Mouse (Mus musculus): Measurements from ENCODE around the gene Zpbp. TPM values are rescaled to one million over a fixed set of nuclear protein-coding genes. Genes with fewer than 3 reads are reported as not detected.

Gene Zpbp
- polyA plus RNA-seq, 1 experiment: not detected

DNA sequence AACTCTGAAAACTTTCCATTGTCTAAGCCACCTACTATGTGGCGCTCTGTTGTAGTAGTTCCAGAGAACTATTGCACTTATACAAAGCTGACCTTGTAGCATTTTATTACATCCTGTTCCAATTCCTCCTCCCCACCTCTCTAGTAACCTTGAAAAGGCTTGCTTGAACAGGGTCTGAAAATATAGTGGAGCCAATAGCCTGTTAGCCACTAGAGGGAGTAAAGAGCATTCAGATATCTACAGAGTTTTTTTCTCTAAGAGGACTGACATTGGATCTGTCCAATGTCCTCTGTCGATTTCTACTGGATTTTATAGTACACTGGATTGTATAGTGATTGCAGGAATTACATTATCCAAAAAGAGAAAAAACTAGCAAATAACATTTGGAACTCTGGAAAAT is 7.2 kb downstream of the Zpbp start:
- Histone ChIP-seq H3ac (ENCODE audit: control insufficient read depth, insufficient read length) (no peak overlapping the region), H3K27me3 (ENCODE audit: control insufficient read depth, insufficient read depth, insufficient read length) (no peaks in the 10 kb centered on the region), H3K4me3 (no peak overlapping the region), H3K36me3 (ENCODE audit: control insufficient read depth, insufficient read depth) (no peaks in the 10 kb centered on the region), H3K79me2 (ENCODE audit: control insufficient read depth, insufficient read depth) (no peaks in the 10 kb centered on the region), H3K4me2 (ENCODE audit: low read depth) (no peak overlapping the region)
- no peak for TF ChIP-seq MYOG (IDR thresholded peaks at IDR 0.05; ENCODE audit: control insufficient read depth in 1 of 3, insufficient read depth in 1 of 3, insufficient read length in 2 of 3, low read depth in 2 of 3)
- TF ChIP-seq USF1 (IDR thresholded peaks at IDR 0.05; ENCODE audit: low read depth): no peak
- no peak for TF ChIP-seq TCF12 (IDR thresholded peaks at IDR 0.05; ENCODE audit: insufficient read depth, poor library complexity, severe bottlenecking)
- TF ChIP-seq POLR2A (IDR thresholded peaks at IDR 0.05; ENCODE audit: insufficient read length, low read depth): no peak
- TF ChIP-seq POLR2AphosphoS2 (IDR thresholded peaks at IDR 0.05; ENCODE audit: insufficient read length, low read depth): no peak
- TF ChIP-seq MAX (IDR thresholded peaks at IDR 0.05; ENCODE audit: low read depth): no peak
- no peak for TF ChIP-seq REST (IDR thresholded peaks at IDR 0.05; ENCODE audit: insufficient read depth, insufficient read length)
- no peak for TF ChIP-seq CEBPB (IDR thresholded peaks at IDR 0.05; ENCODE audit: insufficient read depth, poor library complexity, severe bottlenecking)
- TF ChIP-seq E2F4 (IDR thresholded peaks at IDR 0.05; ENCODE audit: insufficient read depth): no peak
- TF ChIP-seq SRF (IDR thresholded peaks at IDR 0.05; ENCODE audit: control insufficient read depth, insufficient read length, low read depth): no peak
- no peak for TF ChIP-seq TCF3 (IDR thresholded peaks at IDR 0.05; ENCODE audit: insufficient read length, low read depth)
- TF ChIP-seq MYOD1 (IDR thresholded peaks at IDR 0.05; ENCODE audit: control insufficient read depth in 1 of 3, insufficient read length in 2 of 3, low read depth in 2 of 3): no peak

DNA sequence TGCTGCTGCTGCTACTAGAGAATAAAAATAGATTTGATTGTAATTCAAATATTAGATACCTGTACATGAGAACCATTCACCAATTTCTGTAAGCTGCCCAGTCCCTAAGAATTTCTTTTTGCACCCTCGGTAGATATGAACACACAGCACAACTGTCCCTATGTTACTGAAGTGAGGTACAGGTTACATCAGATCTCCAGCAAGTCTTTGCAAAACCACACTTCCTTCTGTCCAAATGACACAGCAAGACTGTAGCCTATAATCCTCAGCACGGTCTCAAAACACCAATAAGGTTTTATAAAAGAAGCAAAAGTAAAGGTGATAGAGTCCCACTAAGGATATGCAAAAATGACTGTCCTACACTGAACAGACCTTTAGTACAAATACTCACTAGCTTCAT is 44.9 kb downstream of the Zpbp start:
- Histone ChIP-seq H3K79me2 (ENCODE audit: control insufficient read depth, insufficient read depth) (no peaks in the 10 kb centered on the region), H3K4me2 (ENCODE audit: low read depth) (no peak overlapping the region), H3K36me3 (ENCODE audit: control insufficient read depth, insufficient read depth) (no peaks in the 10 kb centered on the region), H3K4me3 (no peak overlapping the region), H3K27me3 (ENCODE audit: control insufficient read depth, insufficient read depth, insufficient read length) (no peaks in the 10 kb centered on the region), H3ac (ENCODE audit: control insufficient read depth, insufficient read length) (no peak overlapping the region)
- TF ChIP-seq TCF3 (IDR thresholded peaks at IDR 0.05; ENCODE audit: insufficient read length, low read depth) (no peak), USF1 (IDR thresholded peaks at IDR 0.05; ENCODE audit: low read depth) (no peak), POLR2AphosphoS2 (IDR thresholded peaks at IDR 0.05; ENCODE audit: insufficient read length, low read depth) (no peak), E2F4 (IDR thresholded peaks at IDR 0.05; ENCODE audit: insufficient read depth) (no peak), REST (IDR thresholded peaks at IDR 0.05; ENCODE audit: insufficient read depth, insufficient read length) (no peak), MAX (IDR thresholded peaks at IDR 0.05; ENCODE audit: low read depth) (no peak), CEBPB (IDR thresholded peaks at IDR 0.05; ENCODE audit: insufficient read depth, poor library complexity, severe bottlenecking) (no peak), SRF (IDR thresholded peaks at IDR 0.05; ENCODE audit: control insufficient read depth, insufficient read length, low read depth) (no peak), MYOD1 (IDR thresholded peaks at IDR 0.05; ENCODE audit: control insufficient read depth in 1 of 3, insufficient read length in 2 of 3, low read depth in 2 of 3) (no peak)

DNA sequence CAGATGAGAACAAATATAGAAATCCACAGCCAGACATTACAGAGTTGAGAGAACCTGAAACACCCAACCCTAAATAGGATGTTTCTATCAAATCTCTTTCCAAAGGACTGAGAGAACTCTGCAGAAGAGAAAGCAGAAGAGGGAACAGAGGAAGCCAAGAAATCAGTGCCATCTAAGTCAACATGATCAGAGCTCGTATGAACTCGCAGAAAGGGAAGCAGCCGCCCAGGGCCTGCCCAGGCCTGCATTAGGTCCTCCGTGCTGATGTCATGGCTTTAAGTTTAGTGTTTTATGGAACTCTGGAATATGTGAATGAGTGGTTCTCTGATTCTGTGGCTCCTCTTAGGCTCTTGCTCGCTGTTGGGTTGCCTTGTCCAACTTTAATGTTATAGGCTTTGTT is 48.0 kb downstream of the Zpbp start:
- Histone ChIP-seq H3K79me2 (ENCODE audit: control insufficient read depth, insufficient read depth) (no peaks in the 10 kb centered on the region), H3ac (ENCODE audit: control insufficient read depth, insufficient read length) (no peak overlapping the region), H3K27me3 (ENCODE audit: control insufficient read depth, insufficient read depth, insufficient read length) (no peaks in the 10 kb centered on the region), H3K4me2 (ENCODE audit: low read depth) (no peak overlapping the region), H3K36me3 (ENCODE audit: control insufficient read depth, insufficient read depth) (no peaks in the 10 kb centered on the region), H3K4me3 (no peak overlapping the region)
- no peak for TF ChIP-seq TCF12 (IDR thresholded peaks at IDR 0.05; ENCODE audit: insufficient read depth, poor library complexity, severe bottlenecking)
- TF ChIP-seq REST (IDR thresholded peaks at IDR 0.05; ENCODE audit: insufficient read depth, insufficient read length): no peak
- no peak for TF ChIP-seq MYOG (IDR thresholded peaks at IDR 0.05; ENCODE audit: control insufficient read depth in 1 of 3, insufficient read depth in 1 of 3, insufficient read length in 2 of 3, low read depth in 2 of 3)
- TF ChIP-seq TCF3 (IDR thresholded peaks at IDR 0.05; ENCODE audit: insufficient read length, low read depth): no peak
- TF ChIP-seq POLR2A (IDR thresholded peaks at IDR 0.05; ENCODE audit: insufficient read length, low read depth): no peak
- TF ChIP-seq POLR2AphosphoS2 (IDR thresholded peaks at IDR 0.05; ENCODE audit: insufficient read length, low read depth): no peak
- no peak for TF ChIP-seq E2F4 (IDR thresholded peaks at IDR 0.05; ENCODE audit: insufficient read depth)
- TF ChIP-seq CEBPB (IDR thresholded peaks at IDR 0.05; ENCODE audit: insufficient read depth, poor library complexity, severe bottlenecking): no peak
- TF ChIP-seq SRF (IDR thresholded peaks at IDR 0.05; ENCODE audit: control insufficient read depth, insufficient read length, low read depth): no peak
- TF ChIP-seq USF1 (IDR thresholded peaks at IDR 0.05; ENCODE audit: low read depth): no peak
- no peak for TF ChIP-seq MYOD1 (IDR thresholded peaks at IDR 0.05; ENCODE audit: control insufficient read depth in 1 of 3, insufficient read length in 2 of 3, low read depth in 2 of 3)
- TF ChIP-seq MAX (IDR thresholded peaks at IDR 0.05; ENCODE audit: low read depth): no peak

DNA sequence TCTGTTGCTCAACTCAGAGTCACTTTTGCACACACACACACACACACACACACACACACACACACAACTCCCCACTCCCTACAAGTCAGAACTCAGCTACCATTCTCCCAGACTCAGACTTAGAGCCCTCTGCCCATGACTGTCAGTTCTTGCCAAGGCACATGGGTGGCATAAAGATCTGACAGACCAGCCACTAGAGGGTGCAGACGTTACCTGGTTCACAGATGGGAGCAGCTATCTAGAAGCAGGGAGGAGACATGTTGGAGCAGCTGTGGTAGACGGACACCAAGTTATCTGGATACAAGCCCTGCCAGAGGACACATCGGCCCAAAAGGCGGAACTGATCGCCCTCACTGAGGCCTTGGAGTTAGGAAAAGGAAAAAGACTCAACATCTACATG is 67.5 kb downstream of the Zpbp start:
- H3ac ChIP-seq (ENCODE audit: control insufficient read depth, insufficient read length): no peak overlapping the region
- H3K4me3 ChIP-seq: no peak overlapping the region
- TF ChIP-seq SRF (IDR thresholded peaks at IDR 0.05; ENCODE audit: control insufficient read depth, insufficient read length, low read depth): no peak
- no peak overlapping the region for H3K4me2 ChIP-seq (ENCODE audit: low read depth)
- H3K79me2 ChIP-seq (ENCODE audit: control insufficient read depth, insufficient read depth): no peaks in the 10 kb centered on the region
- no peaks in the 10 kb centered on the region for H3K36me3 ChIP-seq (ENCODE audit: control insufficient read depth, insufficient read depth)
- no peaks in the 10 kb centered on the region for H3K27me3 ChIP-seq (ENCODE audit: control insufficient read depth, insufficient read depth, insufficient read length)

DNA sequence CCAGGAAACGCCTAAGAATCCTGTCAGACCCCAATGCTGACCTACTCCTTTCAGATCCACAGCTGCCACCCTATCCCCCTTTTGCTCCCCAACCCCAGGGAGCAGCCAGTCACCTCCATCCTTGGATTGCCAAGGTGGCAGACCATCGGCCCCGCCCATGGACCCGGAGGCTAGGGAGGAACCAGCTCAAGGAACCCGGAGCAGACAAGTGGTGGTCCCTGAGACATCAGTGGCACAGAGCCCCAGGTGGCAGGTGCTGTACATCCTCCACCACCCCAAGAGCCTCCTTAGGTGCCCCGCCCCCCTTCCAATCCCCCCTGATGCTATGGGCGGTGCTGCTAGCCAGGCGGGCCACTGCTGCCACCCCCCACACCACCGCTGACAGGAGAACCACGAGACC is 69.0 kb downstream of the Zpbp start:
- Histone ChIP-seq H3K4me2 (ENCODE audit: low read depth) (no peak overlapping the region), H3K36me3 (ENCODE audit: control insufficient read depth, insufficient read depth) (no peaks in the 10 kb centered on the region), H3K79me2 (ENCODE audit: control insufficient read depth, insufficient read depth) (no peaks in the 10 kb centered on the region), H3K4me3 (no peak overlapping the region), H3ac (ENCODE audit: control insufficient read depth, insufficient read length) (no peak overlapping the region), H3K27me3 (ENCODE audit: control insufficient read depth, insufficient read depth, insufficient read length) (no peaks in the 10 kb centered on the region)
- TF ChIP-seq TCF12 (IDR thresholded peaks at IDR 0.05; ENCODE audit: insufficient read depth, poor library complexity, severe bottlenecking) (no peak), CEBPB (IDR thresholded peaks at IDR 0.05; ENCODE audit: insufficient read depth, poor library complexity, severe bottlenecking) (no peak), POLR2AphosphoS2 (IDR thresholded peaks at IDR 0.05; ENCODE audit: insufficient read length, low read depth) (no peak), REST (IDR thresholded peaks at IDR 0.05; ENCODE audit: insufficient read depth, insufficient read length) (no peak), MAX (IDR thresholded peaks at IDR 0.05; ENCODE audit: low read depth) (no peak), MYOD1 (IDR thresholded peaks at IDR 0.05; ENCODE audit: control insufficient read depth in 1 of 3, insufficient read length in 2 of 3, low read depth in 2 of 3) (no peak), E2F4 (IDR thresholded peaks at IDR 0.05; ENCODE audit: insufficient read depth) (no peak), USF1 (IDR thresholded peaks at IDR 0.05; ENCODE audit: low read depth) (no peak), TCF3 (IDR thresholded peaks at IDR 0.05; ENCODE audit: insufficient read length, low read depth) (no peak), MYOG (IDR thresholded peaks at IDR 0.05; ENCODE audit: control insufficient read depth in 1 of 3, insufficient read depth in 1 of 3, insufficient read length in 2 of 3, low read depth in 2 of 3) (no peak), SRF (IDR thresholded peaks at IDR 0.05; ENCODE audit: control insufficient read depth, insufficient read length, low read depth) (no peak), POLR2A (IDR thresholded peaks at IDR 0.05; ENCODE audit: insufficient read length, low read depth) (no peak)
